Mouse (Mus musculus) midbrain, embryonic 12.5 days (tissue): ENCODE results near the gene 2310061I04Rik. TPM values are rescaled to one million over a fixed set of nuclear protein-coding genes. Genes with fewer than 3 reads are reported as not detected.

Experiments used
- ATAC-seq: fragments of 200-750 bp; cut with Nextera tagmentation; 2 replicates; pipeline ENCODE4 v1.8.0; 2017; ENCODE audit warnings: low read depth, moderate TSS enrichment, moderate library complexity; ENCODE audit not compliant: low FRiP score
- H3K27ac ChIP-seq: fragments of 300-500 bp; sonication (generic); replicated peaks from 2 replicates; pipeline ENCODE4 v1.5.1; 2016; ENCODE audit warnings: mild to moderate bottlenecking
- H3K27me3 ChIP-seq: fragments of 300-500 bp; sonication (generic); 2 replicates; pipeline ENCODE4 v1.6.1; 2016; ENCODE audit warnings: mild to moderate bottlenecking
- H3K36me3 ChIP-seq: fragments of 300-500 bp; sonication (generic); 2 replicates; pipeline ENCODE4 v1.6.1; 2016
- H3K4me1 ChIP-seq: fragments of 300-500 bp; sonication (generic); 2 replicates; pipeline ENCODE4 v1.6.1; 2016
- H3K4me2 ChIP-seq: fragments of 300-500 bp; sonication (generic); replicated peaks from 2 replicates; pipeline ENCODE4 v1.6.1; 2016; ENCODE audit warnings: mild to moderate bottlenecking, moderate library complexity
- H3K4me3 ChIP-seq: fragments of 300-500 bp; sonication (generic); 2 replicates; pipeline ENCODE4 v1.5.1; 2016; ENCODE audit warnings: mild to moderate bottlenecking
- H3K9ac ChIP-seq: fragments of 300-500 bp; sonication (generic); replicated peaks from 2 replicates; pipeline ENCODE4 v1.6.1; 2016; ENCODE audit warnings: mild to moderate bottlenecking, moderate library complexity
- H3K9me3 ChIP-seq: fragments of 300-500 bp; sonication (generic); 2 replicates; pipeline ENCODE4 v1.6.1; 2016; ENCODE audit warnings: mild to moderate bottlenecking
- WGBS: fragments of 180-500 bp; shearing (Covaris S2); methylation state at CpG from one replicate; pipeline ENCODE4 v1.1.7; 2016; 5-methylcytosine and 5-hydroxymethylcytosine counted together
- polyA plus RNA-seq: library from polyadenylated mRNA; unstranded; fragments of >200 nt; fragmentation: Nextera tagmentation; extraction: Ambion mirVana; gene quantifications from 2 replicates; pipeline ENCODE4 v1.2.1, GENCODE M21; 2016

2310061I04Rik gene
- polyA plus RNA-seq, 1 experiment from 2014 or later = 24.9 TPM

DNA sequence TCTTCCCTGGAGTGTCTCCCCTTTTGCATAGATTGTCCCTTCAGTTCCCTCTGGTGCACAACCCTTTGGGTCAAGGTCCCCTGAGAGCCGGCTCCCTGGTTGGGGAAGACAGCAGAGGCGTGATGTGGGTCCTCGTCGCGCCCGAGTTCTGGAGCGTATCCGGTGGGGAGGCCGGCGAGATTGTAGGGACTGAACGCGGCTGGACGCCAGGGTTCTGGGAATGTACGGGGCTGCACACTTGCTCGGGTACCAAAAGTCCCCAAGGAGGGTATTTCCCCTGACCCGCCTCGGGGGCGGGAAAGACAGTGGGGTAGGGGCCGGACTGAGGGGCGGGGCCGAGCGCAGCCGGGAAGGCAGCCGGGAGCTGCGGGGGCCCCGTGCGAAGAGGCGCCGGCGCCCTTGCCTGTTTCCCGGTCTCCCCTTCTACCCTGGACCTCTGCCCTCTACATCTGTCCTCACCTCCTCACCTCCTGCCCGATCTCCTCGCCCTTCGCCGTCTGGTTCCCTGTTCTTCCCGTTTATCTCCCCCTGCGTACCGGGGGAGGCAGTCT is 30.9 kb downstream of the 2310061I04Rik start:
- peak; percentile 42 for ATAC-seq
- peak overlapping the region; percentile 100 for H3K4me2 ChIP-seq
- 0 out of 2 replicates have a peak, but pooled peaks cover 4% of the 10 kb centered on the region for H3K9me3 ChIP-seq
- WGBS = 1% methylated on average over 36 of the region's 38 CpGs
- H3K4me3 ChIP-seq = peak overlapping the region; percentile 60
- peak overlapping the region; percentile 99 for H3K27ac ChIP-seq
- peak overlapping the region; percentile 92 for H3K9ac ChIP-seq
- H3K36me3 ChIP-seq = peaks cover 20% of the 10 kb centered on the region
- H3K4me1 ChIP-seq = peaks cover 53% of the 10 kb centered on the region
- no peaks in the 10 kb centered on the region for H3K27me3 ChIP-seq

GRCm38 (mm10) chr17:35865481-35866280 is 31.6 kb downstream of the 2310061I04Rik start, which contains the start of gene Ppp1r18:
Ppp1r18 (plus strand) TSS chr17:35865593.
- Histone ChIP-seq H3K4me2 (peak within 1 kb of the TSS; percentile 100), H3K9me3 (no peaks in the 10 kb centered on the region), H3K36me3 (peaks cover 13% of the 10 kb centered on the region), H3K4me1 (peaks cover 52% of the 10 kb centered on the region), H3K9ac (peak within 1 kb of the TSS; percentile 92), H3K4me3 (peak within 1 kb of the TSS; percentile 60), H3K27ac (peak within 1 kb of the TSS; percentile 99), H3K27me3 (no peaks in the 10 kb centered on the region)
- ATAC-seq = peak; percentile 73
- WGBS = under 1% methylated on average over 45 of the region's 48 CpGs

DNA sequence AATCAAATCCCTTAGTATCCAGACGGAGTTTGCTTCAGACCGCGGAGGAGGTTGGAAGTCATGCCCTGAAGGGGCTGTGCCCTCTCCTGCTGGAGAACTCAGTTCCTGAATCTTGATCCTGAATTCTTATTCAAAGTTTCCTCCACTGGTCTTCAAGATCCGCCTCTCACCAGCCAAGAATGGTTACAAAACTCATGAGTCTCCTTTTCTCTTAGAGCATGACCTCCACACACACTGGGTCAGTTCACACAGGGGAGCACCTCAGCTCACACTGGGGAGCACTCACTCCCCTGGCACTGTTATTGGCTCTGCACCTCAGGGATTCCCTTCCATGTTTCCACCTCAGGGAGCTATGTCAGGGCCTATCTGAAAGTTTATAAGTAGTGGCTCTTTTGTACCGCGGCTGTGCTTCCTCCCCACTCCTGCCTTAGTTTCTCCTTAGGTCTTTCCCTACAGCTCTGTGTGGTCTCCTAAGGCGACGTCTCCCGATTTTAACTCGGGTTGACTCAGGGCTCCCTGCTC is 32.3 kb downstream of the 2310061I04Rik start:
- H3K9ac ChIP-seq = peak overlapping the region; percentile 92
- no peaks in the 10 kb centered on the region for H3K27me3 ChIP-seq
- H3K4me2 ChIP-seq = peak overlapping the region; percentile 100
- peak overlapping the region; percentile 60 for H3K4me3 ChIP-seq
- no peaks in the 10 kb centered on the region for H3K9me3 ChIP-seq
- H3K4me1 ChIP-seq = peaks cover 48% of the 10 kb centered on the region
- peak overlapping the region; percentile 99 for H3K27ac ChIP-seq
- ATAC-seq = no peak
- 28% methylated on average over 10 of the region's 10 CpGs for WGBS
- peaks cover 6% of the 10 kb centered on the region; the same call in 1 of the 2 replicates for H3K36me3 ChIP-seq

GRCm38 (mm10) chr17:35861198-35861857 is 35.9 kb downstream of the 2310061I04Rik start, which contains the start of gene Nrm:
Nrm (plus strand) TSS chr17:35861318.
- Histone ChIP-seq H3K4me2 (peak within 1 kb of the TSS; percentile 66), H3K27ac (peak within 1 kb of the TSS; percentile 95), H3K27me3 (no peaks in the 10 kb centered on the region), H3K9me3 (no peaks in the 10 kb centered on the region), H3K4me1 (peaks cover 17% of the 10 kb centered on the region), H3K36me3 (peaks cover 23% of the 10 kb centered on the region), H3K9ac (peak within 1 kb of the TSS; percentile 72), H3K4me3 (peak within 1 kb of the TSS; percentile 66)
- ATAC-seq = peak; percentile 88
- under 1% methylated on average over 47 of the region's 47 CpGs for WGBS

GRCm38 (mm10) chr17:35860831-35861197 is 36.4 kb downstream of the 2310061I04Rik start:
- H3K27ac ChIP-seq = peak overlapping the region; percentile 95
- peak overlapping the region; percentile 72 for H3K9ac ChIP-seq
- ATAC-seq = 0 out of 2 replicates have a peak, but pooled peaks have one; percentile 0

DNA sequence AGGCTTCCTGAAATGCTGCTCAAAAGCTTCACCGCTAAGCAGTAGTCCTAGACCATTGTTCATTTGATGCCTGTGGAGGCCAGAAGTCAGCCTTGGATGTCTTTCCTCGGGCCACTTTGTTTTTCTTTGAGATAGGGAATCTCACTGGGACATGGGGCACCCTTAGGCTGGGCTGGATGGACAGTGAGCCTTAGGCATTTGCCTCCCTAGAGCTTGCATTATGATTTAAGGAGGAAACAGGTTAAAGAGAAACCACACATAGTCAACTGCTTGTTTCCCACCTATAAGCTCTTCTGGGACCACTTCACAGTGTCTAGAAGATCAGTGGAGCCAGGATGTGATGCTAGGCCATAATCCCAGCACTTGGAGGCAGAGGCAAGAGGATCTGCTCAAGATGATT is 37.4 kb downstream of the 2310061I04Rik start:
- 72% methylated on average over 2 of the region's 2 CpGs for WGBS
- H3K9ac ChIP-seq = no peak overlapping the region

More at GRCm38 (mm10) chr17:35860831-35861197, 36.4 kb downstream of the 2310061I04Rik start:
- peak overlapping the region; percentile 66 for H3K4me2 ChIP-seq
- peak overlapping the region; percentile 66 for H3K4me3 ChIP-seq
- 4% methylated on average over 12 of the region's 12 CpGs for WGBS
- H3K4me1 ChIP-seq = peaks cover 17% of the 10 kb centered on the region
- no peaks in the 10 kb centered on the region for H3K9me3 ChIP-seq
- no peaks in the 10 kb centered on the region for H3K27me3 ChIP-seq
- peaks cover 23% of the 10 kb centered on the region for H3K36me3 ChIP-seq

GRCm38 (mm10) chr17:35859371-35859770 is 37.9 kb downstream of the 2310061I04Rik start:
- Histone ChIP-seq H3K4me1 (peaks cover 8% of the 10 kb centered on the region), H3K27ac (no peak overlapping the region), H3K36me3 (peaks cover 29% of the 10 kb centered on the region), H3K4me3 (no peak overlapping the region), H3K9me3 (no peaks in the 10 kb centered on the region), H3K4me2 (no peak overlapping the region), H3K9ac (no peak overlapping the region), H3K27me3 (no peaks in the 10 kb centered on the region)
- ATAC-seq = no peak
- 94% methylated on average over 1 of the region's 1 CpGs for WGBS

More for the DNA sequence above, 37.4 kb downstream of the 2310061I04Rik start:
- Histone ChIP-seq H3K36me3 (peaks cover 25% of the 10 kb centered on the region), H3K4me1 (peaks cover 13% of the 10 kb centered on the region), H3K27ac (no peak overlapping the region), H3K27me3 (no peaks in the 10 kb centered on the region), H3K4me3 (no peak overlapping the region), H3K4me2 (no peak overlapping the region), H3K9me3 (no peaks in the 10 kb centered on the region)
- no peak for ATAC-seq

- Histone ChIP-seq H3K27me3 (no peaks in the 10 kb centered on the region), H3K9ac (no peak overlapping the region), H3K27ac (no peak overlapping the region), H3K36me3 (peaks cover 88% of the 10 kb centered on the region), H3K4me2 (no peak overlapping the region), H3K4me3 (no peak overlapping the region), H3K9me3 (no peaks in the 10 kb centered on the region), H3K4me1 (no peaks in the 10 kb centered on the region)
- WGBS = 94% methylated on average over 3 of the region's 3 CpGs
- no peak for ATAC-seq
Observed at GRCm38 (mm10) chr17:35850974-35851373, 46.3 kb downstream of the 2310061I04Rik start.

- Histone ChIP-seq H3K27ac (no peak overlapping the region), H3K4me1 (no peaks in the 10 kb centered on the region), H3K27me3 (no peaks in the 10 kb centered on the region), H3K9me3 (no peaks in the 10 kb centered on the region), H3K9ac (0 out of 2 replicates have a peak overlapping the region, but pooled peaks have one; percentile 11), H3K4me2 (no peak overlapping the region), H3K4me3 (no peak overlapping the region), H3K36me3 (peaks cover 83% of the 10 kb centered on the region)
- no peak for ATAC-seq
- WGBS = 72% methylated on average over 1 of the region's 1 CpGs
Observed at GRCm38 (mm10) chr17:35848112-35848511, 49.1 kb downstream of the 2310061I04Rik start.

DNA sequence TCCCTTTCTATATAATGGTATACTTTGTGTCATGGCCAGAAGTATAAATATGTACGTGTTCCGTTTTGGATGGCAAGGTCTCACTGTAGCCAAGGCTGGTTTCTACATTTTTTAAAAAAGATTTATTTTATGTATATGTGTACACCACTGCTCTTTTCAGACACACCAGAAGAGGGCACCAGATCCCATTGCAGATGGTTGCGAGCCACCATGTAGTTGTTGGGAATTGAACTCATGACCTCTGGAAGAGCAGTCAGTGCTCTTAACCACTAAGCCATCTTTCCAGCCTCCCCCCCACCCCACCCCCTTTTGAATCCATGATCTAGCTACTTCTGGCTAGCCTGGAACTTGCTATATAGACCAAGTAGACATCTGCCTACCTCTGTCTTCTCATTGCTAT is 53.7 kb downstream of the 2310061I04Rik start:
- WGBS = 93% methylated on average over 3 of the region's 3 CpGs
- no peak for ATAC-seq

More for the DNA sequence above, 53.7 kb downstream of the 2310061I04Rik start:
- H3K4me3 ChIP-seq = no peak overlapping the region
- peaks cover 38% of the 10 kb centered on the region for H3K36me3 ChIP-seq
- H3K9ac ChIP-seq = no peak overlapping the region
- peaks cover 17% of the 10 kb centered on the region for H3K4me1 ChIP-seq
- H3K27me3 ChIP-seq = no peaks in the 10 kb centered on the region
- no peak overlapping the region for H3K4me2 ChIP-seq
- no peak overlapping the region for H3K27ac ChIP-seq
- H3K9me3 ChIP-seq = no peaks in the 10 kb centered on the region
